Comparison of ENCODE assay signal across 9 mouse cellular contexts in genomic region chr3:21530862-21531261, GRCm38 (mm10).
DNase-seq lines count a peak whose midpoint lies in the region; ATAC-seq lines count a peak whose summit lies in the region.
"Had no signal": no experiment of that assay in that cellular context is flagged by ENCODE, and none has a peak within 500 bp of the region (broad histone marks: within the 10 kb centered on the region; RNA-seq: fewer than 3 reads in every experiment).

No protein-coding gene starts in this region.

- no peak overlapping the region for H3K4me2 ChIP-seq in heart, embryonic 15.5 days
- H3K4me2 ChIP-seq: midbrain, embryonic 15.5 days had no signal

- peak; percentile 22; the same call in 1 of the 2 replicates for ATAC-seq in heart, embryonic 15.5 days (replicated peaks; ENCODE audit: insufficient number of reproducible peaks, insufficient read depth, low FRiP score, low read depth)
- ATAC-seq: midbrain, embryonic 15.5 days had no signal

- 58% methylated on average over 5 of the region's 5 CpGs for WGBS in heart, embryonic 15.5 days

- H3K4me3 ChIP-seq in heart, embryonic 15.5 days, result no peak overlapping the region
- H3K4me3 ChIP-seq: midbrain, embryonic 15.5 days had no signal

- H3K36me3 ChIP-seq in heart, embryonic 15.5 days, result no peaks in the 10 kb centered on the region
- H3K36me3 ChIP-seq: midbrain, embryonic 15.5 days had no signal

- no peak overlapping the region for H3K9ac ChIP-seq in heart, embryonic 15.5 days
- H3K9ac ChIP-seq: midbrain, embryonic 15.5 days had no signal

- peak; percentile 30 for DNase-seq in adrenal gland, postnatal 10 days
- no peak for DNase-seq in adrenal gland, adult 18-20 months (ENCODE audit: low spot score in 2 of 2)
- peak; percentile 5 for DNase-seq in ES-CJ7 (ENCODE audit: low read depth, low spot score)
- DNase-seq in lung, postnatal 10 days, result peak; percentile 76
- no peak for DNase-seq in ovary, adult 18-20 months (ENCODE audit: low spot score)
- DNase-seq in left cerebral cortex, adult 8-10 months (ENCODE audit: low spot score in 2 of 2), result no peak
- DNase-seq in cerebellum, adult 11 months, result no peak

- H3K27me3 ChIP-seq in heart, embryonic 15.5 days, result no peaks in the 10 kb centered on the region
- H3K27me3 ChIP-seq: midbrain, embryonic 15.5 days had no signal

- no peak overlapping the region for H3K27ac ChIP-seq in heart, embryonic 15.5 days
- H3K27ac ChIP-seq: midbrain, embryonic 15.5 days had no signal

- no peaks in the 10 kb centered on the region for H3K9me3 ChIP-seq in heart, embryonic 15.5 days (replicated peaks)
- H3K9me3 ChIP-seq: midbrain, embryonic 15.5 days had no signal

- H3K4me1 ChIP-seq in heart, embryonic 15.5 days (replicated peaks), result 0 out of 2 replicates have a peak, but pooled peaks cover 3% of the 10 kb centered on the region
- H3K4me1 ChIP-seq: midbrain, embryonic 15.5 days had no signal

Comparison
In these comparisons a context has a peak if more than half of its experiments do, and no peak if none do; other contexts are left out.
1. DNase-seq: peak in adrenal gland, postnatal 10 days (single experiment), ES-CJ7 (single experiment) and lung, postnatal 10 days (single experiment); none in adrenal gland, adult 18-20 months (0 of 2), ovary, adult 18-20 months (single experiment), left cerebral cortex, adult 8-10 months (0 of 2) and cerebellum, adult 11 months (single experiment).